Mouse (Mus musculus): ENCODE measurements around the gene Ahdc1.

- TF ChIP-seq EP300 (IDR thresholded peaks at IDR 0.05; ENCODE audit: low read depth in 1 of 2, low read length in 2 of 2) (no peak), SIN3A (IDR thresholded peaks at IDR 0.05; ENCODE audit: low read length) (0 out of 2 replicates have a peak, but pooled peaks have one; percentile 14), POLR2AphosphoS5 (IDR thresholded peaks at IDR 0.05; ENCODE audit: borderline replicate concordance, low read depth, low read length) (no peak)
These were observed 449 bp upstream of the Ahdc1 start for GRCm38 (mm10) chr4:133010611-133011010.

Data from MEL (cell line).